Mouse (Mus musculus) CD8-positive naive resting alpha-beta T cell, adult 2 months (primary cell): ENCODE results near the gene Dnah8.

Source experiments
- DNase-seq, 2 experiments: peaks; one replicate each; pipeline ENCODE4 v3.0.0; 2022; ENCODE audit warnings: low read depth in 2 of 2, low spot score in 2 of 2

Dnah8 gene

DNA sequence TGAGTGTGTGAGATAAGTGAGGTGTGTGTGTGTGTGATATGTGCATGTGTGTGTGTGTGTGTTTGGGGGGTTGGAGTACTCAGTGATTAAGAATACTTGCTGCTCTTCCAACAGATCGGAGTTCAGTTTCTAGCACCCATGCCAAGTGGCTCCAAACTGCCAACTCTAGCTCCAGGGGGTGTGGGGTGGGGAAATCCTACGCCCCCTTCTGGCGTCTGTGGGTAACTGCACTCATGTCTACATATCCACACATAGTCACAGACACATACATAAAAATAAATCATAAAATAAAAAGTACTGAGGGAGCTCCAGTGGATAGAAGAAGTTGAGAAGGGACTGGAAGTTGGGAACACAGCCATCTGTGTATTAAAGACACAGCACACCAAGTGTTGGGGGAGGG is 119.8 kb downstream of the Dnah8 start:
- DNase-seq = no peak

DNA sequence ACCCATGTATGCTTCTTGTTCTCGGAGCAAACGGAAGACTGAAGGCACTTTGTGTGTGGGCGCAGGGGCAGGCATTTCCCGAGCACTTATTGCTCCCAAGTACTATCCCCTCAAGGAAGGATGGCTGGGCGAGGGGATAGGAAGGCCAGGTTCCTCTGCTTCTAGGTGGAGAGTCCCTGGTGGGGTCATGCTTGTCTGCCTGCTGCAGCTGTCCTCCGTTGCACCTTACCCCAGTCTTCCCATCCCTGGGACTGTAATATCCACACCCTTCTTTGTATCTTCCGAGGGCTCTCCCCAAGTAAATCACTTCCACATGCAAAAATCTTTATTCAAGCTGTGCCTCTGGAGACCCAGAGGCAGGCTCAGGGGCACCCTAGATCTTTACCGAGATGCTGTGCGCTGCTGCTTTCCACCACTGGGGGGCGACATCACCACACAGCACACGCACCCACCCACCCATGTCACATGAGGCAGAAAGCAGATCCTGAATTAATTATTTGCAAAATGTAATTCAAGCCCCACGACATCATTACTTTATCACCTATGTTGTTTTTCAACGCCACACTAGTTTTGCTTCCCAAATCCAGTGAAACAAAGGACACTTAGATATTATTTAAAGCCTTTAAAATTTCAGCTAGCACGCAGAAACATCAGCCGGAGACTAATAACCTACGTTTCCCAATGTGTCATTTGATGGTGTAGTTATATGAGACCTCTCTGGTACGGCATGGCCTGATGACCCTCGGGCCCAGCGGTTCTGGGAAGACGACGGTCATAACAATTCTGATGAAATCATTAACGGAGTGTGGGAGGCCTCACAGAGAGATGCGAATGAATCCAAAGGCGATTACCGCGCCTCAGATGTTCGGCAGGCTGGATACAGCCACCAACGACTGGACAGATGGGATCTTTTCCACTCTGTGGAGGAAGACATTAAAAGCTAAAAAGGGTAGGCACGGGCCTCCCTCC is 122.2 kb downstream of the Dnah8 start:
- DNase-seq = peak in 1 of 2 experiments; percentile 32

DNA sequence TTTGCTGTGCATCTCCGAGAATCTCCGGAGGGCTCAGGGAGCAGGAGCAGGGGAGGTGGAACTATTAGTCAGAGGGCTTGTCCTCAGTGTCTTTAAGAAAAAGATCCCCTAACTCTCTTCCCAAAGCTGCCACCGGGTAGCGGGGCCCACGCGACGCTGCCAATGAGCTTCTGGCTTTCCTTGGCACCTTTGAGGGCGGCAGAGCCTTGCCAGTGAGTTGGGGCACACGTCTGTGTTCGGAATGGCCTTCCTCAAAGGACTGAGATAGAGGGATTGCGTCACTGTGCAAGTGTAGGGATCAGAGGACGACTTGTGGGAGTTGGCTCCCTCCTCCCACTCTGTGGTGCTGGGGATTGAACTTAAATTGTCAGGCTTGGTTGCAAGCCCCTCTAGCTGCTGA is 125.2 kb downstream of the Dnah8 start:
- DNase-seq = no peak

DNA sequence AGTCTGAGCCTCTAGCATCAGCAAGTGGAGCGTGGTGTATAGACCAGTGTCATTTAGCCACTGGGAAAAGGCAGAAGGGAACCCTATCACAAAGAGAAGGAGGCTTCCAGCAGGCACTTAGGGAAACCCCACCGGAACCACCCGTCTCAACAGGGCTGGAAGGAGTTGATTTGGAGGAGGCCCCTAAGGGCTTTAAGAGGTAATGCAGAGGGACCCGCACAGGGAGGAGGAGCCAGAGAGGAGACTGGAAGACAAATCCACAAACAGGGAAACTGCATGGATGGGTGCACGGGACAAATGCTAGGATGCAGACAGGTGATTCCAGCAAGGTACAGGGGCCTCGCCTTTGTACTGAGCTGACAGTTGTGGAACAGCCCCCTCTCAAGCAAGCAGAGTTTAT is 126.1 kb downstream of the Dnah8 start:
- DNase-seq = no peak

DNA sequence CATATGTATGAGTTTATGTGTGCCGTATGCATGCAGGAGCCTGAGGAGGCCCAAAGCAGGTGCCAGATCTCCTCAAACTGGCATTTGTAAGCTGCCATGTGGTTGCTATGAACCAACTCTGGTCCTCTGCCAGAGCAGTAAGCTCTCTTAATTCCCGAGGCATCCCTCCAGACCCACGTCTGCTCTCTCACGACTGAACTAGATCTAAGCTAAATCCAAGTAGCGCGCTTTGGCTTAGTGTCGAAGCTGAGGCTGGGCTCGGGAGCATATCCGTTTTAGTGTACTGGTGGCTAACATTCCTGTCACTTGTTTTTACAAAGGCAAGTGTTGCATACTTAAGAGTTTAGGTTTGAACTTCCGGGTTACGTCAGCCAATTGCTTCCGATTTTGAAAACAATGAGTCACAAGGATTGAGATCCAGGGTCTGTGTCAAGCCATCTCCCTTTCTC is 128.2 kb downstream of the Dnah8 start:
- no peak for DNase-seq

DNA sequence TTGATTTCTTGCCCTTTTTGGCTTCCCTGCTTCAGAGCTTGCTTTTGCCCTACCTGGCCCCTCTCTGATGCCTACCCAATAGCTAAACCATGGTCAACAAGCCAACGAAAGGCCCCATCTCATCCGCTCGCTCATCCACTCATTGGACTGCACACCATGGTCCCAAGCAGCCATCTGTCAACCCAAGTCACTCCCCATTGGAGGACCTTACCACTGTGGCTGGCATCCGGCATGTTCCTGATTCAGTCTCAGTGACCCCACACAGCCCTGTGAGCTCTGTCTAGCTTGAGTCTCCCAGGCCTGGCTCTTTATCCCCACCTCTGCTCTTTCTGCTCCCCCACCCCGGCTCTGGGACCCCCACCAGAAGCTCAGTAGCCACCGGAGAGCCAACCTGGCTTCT is 129.0 kb downstream of the Dnah8 start:
- no peak for DNase-seq

DNA sequence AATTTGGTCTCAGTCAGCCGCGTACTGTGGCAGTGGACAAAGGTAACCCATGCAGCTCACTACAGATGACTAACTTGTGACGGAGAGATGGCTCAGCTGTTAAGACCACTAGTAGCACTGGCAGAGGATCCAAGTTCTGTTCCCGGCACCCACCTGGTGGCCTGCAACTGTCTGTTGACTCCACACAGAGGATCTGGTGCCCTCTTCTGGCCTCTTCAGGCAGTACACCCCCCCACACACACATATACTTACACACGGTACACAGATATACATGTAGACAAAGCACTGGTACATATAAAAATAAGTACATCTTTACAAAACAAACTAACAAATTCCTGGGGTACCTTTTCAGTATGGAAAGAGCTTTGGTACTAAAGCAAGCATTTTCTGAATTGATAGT is 132.6 kb downstream of the Dnah8 start:
- no peak for DNase-seq

DNA sequence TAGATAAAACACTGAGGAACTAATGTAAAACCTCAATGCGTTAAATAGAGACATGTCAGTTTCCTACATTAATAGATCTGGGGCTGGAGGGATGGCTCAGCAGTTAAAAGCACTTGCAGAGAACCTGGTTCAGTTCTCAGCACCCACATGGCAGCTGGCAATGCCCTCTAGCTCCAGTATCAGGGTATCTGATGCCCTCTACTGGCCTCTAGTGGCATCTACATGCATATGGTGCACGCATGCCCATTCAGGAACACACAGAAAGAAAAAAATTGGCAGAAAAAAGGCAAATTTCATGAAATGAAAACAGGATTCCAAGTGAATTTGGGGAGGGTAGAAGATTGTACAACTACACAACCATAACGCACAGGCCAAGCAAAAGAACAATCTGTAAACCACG is 136.2 kb downstream of the Dnah8 start:
- no peak for DNase-seq

DNA sequence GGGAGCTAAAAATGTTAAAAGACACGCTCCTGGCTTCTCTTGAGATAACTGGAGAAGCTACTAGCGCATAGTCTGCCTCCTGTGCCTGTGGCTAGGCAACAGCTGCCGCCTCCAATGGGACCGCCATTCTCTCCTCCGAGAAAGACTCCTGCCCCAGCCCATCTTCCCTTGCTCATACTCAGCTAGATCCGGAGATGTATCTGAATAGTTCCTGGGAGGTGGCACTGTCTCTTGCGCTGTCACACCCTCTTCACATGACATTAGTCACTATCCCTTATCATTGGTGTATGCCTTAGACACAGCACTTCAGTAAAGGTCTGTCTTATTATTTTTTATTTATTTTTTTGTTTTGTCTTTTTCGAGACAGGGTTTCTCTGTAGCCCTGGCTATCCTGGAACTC is 140.1 kb downstream of the Dnah8 start:
- no peak for DNase-seq

DNA sequence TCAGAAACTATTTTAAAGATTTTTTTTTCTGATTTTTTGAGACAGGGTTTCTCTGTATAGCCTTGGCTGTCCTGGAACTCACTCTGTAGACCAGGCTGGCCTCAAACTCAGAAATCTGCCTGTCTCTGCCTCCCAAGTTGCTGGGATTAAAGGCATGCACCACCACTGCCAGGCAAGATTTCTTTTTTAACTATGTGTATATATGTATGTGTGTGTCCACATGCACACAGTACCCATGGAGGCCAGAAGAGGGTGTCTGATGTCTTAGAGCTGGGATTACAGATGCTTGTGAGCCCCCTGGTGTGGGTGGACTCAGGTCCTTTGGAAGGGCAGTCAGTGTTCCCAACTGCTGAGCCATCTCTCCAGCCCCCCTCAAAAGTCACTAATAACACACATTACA is 150.3 kb downstream of the Dnah8 start:
- DNase-seq = no peak

DNA sequence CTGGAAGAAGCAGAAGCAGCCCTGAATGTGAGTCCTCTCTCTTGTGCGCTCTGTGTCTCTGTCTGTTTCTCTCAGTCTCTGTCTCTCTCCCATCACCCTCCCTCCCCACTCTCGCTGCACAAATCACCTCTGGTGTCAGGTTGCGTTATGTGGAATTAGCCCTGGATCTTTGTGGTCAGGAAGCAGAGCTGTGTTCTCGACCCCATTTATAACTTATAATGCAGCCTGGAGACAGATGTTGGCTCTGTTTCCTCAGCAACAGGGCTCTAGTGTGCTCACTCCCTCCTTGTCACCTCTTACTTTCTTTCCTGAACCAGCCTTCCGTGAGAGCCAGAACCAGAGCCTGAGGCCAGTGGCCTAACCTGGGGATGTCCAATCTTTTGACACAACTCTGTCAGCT is 150.9 kb downstream of the Dnah8 start:
- no peak for DNase-seq

DNA sequence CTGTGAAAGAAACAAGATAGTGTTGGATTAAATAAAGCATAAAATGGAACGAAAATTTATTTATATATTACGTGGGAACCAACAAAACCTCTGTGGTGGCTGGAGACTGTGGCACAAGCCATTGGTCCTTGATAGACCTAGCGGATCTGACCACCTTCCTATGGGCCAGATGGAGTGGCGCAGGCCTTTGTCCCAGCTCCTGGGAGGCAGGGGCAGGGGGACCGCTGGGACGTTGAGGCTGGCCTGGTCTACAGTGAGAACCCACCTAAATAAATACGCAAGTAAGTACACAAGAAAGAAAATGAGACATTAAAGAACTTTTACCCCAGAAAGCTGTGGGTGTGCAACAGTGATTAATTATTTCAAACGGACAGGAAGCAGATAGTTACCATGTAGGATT is 156.9 kb downstream of the Dnah8 start:
- DNase-seq = no peak

DNA sequence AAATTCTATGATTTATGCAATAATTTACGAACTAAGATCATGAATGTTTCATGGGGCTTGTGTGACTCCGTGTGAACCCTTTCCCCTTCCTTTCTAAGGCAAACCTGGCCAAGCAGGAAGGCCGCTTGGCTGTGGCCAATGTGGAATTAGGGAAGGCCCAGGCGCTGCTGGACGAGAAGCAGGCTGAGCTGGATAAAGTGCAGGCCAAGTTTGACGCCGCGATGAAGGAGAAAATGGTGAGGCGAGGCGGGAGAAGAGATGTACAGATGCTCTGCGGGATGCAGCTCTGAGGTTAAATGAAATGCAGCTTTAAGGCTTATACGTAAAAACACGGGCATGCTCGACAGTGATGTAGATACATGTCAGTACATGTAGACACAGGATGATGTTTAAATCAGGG is 158.1 kb downstream of the Dnah8 start:
- DNase-seq = no peak

DNA sequence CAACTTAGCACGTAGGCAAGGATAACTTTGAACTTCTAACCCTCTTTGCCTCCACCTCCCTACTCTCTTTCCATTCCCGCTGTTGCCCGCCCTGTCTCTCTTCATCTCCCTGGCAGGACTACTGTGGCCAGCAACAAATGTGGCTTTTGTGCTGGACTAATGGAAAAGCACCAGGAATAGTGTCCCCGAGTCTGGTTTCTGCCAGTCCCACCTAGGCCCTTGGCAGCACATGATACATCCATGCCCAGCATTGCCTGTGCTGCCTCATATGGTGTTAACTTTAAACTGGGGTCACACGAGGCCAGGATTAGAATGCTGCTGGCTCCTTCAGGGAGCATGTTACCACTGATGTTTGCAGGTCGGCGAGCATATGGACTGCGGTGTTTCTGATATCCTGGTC is 164.2 kb downstream of the Dnah8 start:
- no peak for DNase-seq

DNA sequence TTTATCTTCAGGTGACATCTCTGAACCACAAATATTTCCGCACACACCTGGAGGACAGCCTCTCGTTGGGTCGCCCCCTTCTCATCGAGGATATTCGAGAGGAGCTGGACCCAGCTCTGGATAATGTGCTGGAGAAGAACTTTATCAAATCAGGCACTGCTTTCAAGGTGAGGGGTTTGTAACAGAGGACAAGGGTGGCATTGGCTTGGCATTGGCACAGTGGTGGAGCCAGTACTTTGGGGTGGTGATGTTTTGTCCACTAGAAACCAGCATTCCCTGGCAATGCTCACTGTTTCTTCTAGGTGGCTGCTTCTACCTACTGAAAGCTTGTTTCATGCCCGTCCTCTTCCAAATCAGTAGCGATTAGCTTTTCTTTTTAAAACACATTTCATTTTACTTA is 166.7 kb downstream of the Dnah8 start:
- DNase-seq = no peak

DNA sequence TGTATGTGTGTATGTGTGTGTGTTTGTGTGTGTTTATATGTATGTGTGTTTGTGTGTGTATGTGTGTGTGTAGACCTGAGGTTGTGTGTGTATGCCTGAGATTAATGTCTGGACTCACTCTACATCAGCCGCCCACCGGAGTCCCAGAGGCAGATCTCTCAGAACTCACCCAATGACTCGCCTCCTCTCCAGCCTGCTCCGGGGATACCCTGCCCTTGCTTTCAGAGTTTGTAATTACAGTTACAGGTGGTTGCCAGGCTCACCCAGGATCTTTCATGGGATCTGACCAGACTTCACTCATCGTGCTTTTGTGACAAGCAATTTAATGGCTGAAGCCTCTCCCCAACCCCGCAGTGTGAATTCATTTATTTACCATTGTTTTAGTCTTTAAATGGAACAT is 168.2 kb downstream of the Dnah8 start:
- no peak for DNase-seq

DNA sequence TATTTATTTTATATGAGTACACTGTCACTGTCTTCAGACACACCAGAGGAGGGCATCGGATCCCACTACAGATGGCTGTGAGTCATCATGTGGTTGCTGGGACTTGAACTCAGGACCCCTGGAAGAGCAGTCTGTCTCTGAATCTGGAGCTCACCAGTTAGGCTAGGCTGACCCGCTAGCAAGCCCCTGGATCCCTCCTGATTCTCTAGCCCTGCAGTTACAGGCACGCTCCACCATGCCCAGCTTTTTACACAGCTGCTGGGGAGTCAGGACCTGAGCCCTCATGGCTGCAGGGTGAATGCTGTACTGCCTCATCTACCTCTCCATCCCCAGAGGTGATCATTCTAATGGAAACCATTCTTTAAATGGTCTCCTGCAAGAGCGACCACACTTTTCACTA is 172.5 kb downstream of the Dnah8 start:
- DNase-seq = no peak

DNA sequence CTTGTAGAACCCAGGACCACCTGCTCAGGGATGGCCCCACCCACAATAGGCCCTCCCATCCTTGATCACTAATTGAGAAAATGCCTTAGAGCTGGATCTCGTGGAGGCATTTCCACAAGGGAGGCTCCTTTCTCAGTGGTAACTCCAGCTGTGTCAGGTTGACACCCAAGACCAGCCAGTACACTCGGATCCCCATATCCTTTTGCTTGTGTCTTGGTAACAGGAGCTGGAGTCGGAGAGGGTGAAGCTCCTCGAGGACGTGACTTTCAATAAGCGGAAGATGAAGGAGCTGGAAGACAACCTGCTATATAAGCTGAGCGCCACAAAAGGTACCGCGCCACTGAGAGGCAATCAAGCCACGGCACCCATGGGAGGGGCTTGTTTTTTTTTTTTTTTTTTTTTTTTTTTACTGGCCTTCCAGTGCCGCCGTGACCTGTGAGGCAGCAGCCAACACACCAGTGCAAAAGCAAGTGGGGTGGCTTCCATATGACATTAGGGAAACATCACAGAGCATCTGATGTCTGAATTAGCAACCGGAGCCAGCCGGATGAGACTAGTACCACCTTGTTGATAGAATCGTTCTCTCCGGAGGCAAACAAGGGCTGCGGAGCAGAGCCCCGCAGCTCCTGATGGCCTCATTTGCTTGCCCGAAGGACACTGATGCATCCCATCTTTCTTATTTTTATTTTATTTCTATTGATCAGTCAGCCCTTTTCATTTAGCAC is 176.3 kb downstream of the Dnah8 start:
- no peak for DNase-seq

DNA sequence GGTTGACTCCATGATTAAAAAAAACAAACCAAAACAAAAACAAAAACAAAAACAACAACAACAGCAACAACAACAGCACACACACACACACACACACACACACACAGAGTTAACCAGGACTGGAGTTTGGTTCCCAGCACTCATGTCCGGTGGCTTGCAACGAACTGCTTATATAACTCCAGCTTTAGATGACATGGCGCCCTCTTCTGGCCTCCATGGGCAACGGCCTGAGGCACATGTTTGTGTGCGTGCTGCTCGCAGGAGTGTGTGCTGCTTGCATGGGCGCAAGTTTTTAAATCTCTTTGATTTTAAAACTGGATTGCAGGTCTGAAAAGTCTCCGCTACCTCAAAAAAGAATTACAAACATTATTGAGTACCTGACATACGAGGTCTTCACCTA is 179.5 kb downstream of the Dnah8 start:
- DNase-seq = no peak

DNA sequence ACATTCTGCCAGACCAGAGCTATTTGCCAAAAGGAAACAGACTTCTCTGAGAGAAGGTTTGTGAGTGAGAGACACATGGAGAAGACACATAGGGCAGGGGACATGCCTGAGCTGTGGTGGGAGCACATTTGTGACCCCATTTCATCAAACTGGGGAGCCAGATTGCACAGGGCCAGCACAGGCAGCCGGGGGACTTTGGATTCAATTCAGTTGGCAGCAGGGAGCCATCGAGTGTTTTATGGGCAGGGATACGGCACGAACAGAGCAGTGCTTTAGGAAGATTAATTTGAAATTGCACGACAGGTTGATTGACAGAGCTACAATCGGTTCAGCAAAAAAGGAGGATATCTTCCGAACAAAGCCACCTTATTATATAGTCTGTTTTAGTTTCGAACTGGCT is 180.8 kb downstream of the Dnah8 start:
- DNase-seq = no peak

DNA sequence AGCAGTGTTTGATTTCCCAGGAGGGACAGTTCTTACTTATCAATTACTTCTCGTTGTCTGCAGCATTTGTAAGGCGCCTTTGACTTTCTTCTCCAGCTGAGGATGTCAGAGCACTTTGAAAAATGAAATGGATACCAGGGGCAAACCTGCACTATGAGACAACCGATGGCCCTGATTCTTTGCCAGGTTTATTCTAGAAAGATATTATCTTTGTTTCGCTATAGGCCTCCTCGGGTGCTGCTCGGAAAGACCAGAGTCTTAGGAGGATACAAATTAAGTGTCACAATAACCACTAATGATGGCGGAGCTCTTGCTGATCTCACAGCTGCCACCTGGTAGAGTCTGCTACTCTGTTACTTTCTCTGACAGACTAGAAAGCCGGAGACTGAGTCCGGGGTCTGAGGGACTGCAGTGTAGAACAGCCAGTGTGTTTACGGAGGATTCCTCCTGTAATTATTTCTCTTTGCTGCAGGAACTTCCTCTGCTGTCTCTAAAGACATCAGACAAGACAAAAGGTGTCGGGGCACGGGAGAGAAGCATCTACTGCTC is 181.4 kb downstream of the Dnah8 start:
- no peak for DNase-seq
